Mouse (Mus musculus) heart, embryonic 10.5 days (tissue): ENCODE measurements around the gene Fam20c. TPM values are rescaled to one million over a fixed set of nuclear protein-coding genes. Genes with fewer than 3 reads are reported as not detected.

Source experiments
- DNase-seq: peaks from one replicate; pipeline ENCODE4 v3.0.0-alpha.2; 2017; ENCODE audit warnings: low spot score
- H3K27ac ChIP-seq: fragments of 300-500 bp; sonication (generic); 2 replicates; pipeline ENCODE4 v1.5.1; 2016; ENCODE audit warnings: mild to moderate bottlenecking
- H3K27me3 ChIP-seq: fragments of 300-500 bp; sonication (generic); 2 replicates; pipeline ENCODE4 v1.6.1; 2016; ENCODE audit warnings: mild to moderate bottlenecking; ENCODE audit not compliant: poor library complexity, insufficient read depth, severe bottlenecking
- H3K36me3 ChIP-seq: fragments of 300-500 bp; sonication (generic); 2 replicates; pipeline ENCODE4 v1.6.1; 2016; ENCODE audit warnings: mild to moderate bottlenecking, moderate library complexity
- H3K4me1 ChIP-seq: fragments of 300-500 bp; sonication (generic); 2 replicates; pipeline ENCODE4 v1.6.1; 2016; ENCODE audit warnings: mild to moderate bottlenecking
- H3K4me3 ChIP-seq: fragments of 300-500 bp; sonication (generic); 2 replicates; pipeline ENCODE4 v1.5.1; 2016; ENCODE audit warnings: mild to moderate bottlenecking, moderate library complexity
- H3K9me3 ChIP-seq: fragments of 300-500 bp; sonication (generic); 2 replicates; pipeline ENCODE4 v1.6.1; 2016; ENCODE audit warnings: mild to moderate bottlenecking, moderate library complexity
- WGBS: fragments of 180-500 bp; shearing (Covaris S2); methylation state at CpG from one replicate; pipeline ENCODE4 v1.1.7; 2016; 5-methylcytosine and 5-hydroxymethylcytosine counted together
- polyA plus RNA-seq: library from polyadenylated mRNA; unstranded; fragments of >200 nt; fragmentation: Nextera tagmentation; extraction: Ambion mirVana; gene quantifications from 2 replicates; pipeline ENCODE4 v1.2.1, GENCODE M21; 2016

Gene Fam20c
- 2.4 and 4.9 TPM in 2 replicates for polyA plus RNA-seq

GRCm38 (mm10) chr5:138754303-138755120 is at the start of gene Fam20c:
Gene Fam20c (plus strand): TSS chr5:138754514.
- peak within 1 kb of the TSS; percentile 88 for H3K27ac ChIP-seq

GRCm38 (mm10) chr5:138707367-138707766 is 46.9 kb upstream of the Fam20c start:
- peaks cover 12% of the 10 kb centered on the region; the same call in 1 of the 2 replicates for H3K4me1 ChIP-seq
- no peaks in the 10 kb centered on the region for H3K27me3 ChIP-seq
- H3K27ac ChIP-seq, result 0 out of 2 replicates have a peak overlapping the region, but pooled peaks have one; percentile 29
- DNase-seq, result no peak
- no peaks in the 10 kb centered on the region for H3K36me3 ChIP-seq
- H3K9me3 ChIP-seq, result no peaks in the 10 kb centered on the region
- H3K4me3 ChIP-seq, result no peak overlapping the region

More at GRCm38 (mm10) chr5:138754303-138755120, at the start of gene Fam20c:
- peak within 1 kb of the TSS; percentile 81 for H3K4me3 ChIP-seq
- peaks cover 80% of the 10 kb centered on the region for H3K27me3 ChIP-seq
- under 1% methylated on average over 95 of the region's 98 CpGs for WGBS
- no peaks in the 10 kb centered on the region for H3K9me3 ChIP-seq
- no peaks in the 10 kb centered on the region for H3K36me3 ChIP-seq
- peak; percentile 79 for DNase-seq
- peaks cover 36% of the 10 kb centered on the region for H3K4me1 ChIP-seq

DNA sequence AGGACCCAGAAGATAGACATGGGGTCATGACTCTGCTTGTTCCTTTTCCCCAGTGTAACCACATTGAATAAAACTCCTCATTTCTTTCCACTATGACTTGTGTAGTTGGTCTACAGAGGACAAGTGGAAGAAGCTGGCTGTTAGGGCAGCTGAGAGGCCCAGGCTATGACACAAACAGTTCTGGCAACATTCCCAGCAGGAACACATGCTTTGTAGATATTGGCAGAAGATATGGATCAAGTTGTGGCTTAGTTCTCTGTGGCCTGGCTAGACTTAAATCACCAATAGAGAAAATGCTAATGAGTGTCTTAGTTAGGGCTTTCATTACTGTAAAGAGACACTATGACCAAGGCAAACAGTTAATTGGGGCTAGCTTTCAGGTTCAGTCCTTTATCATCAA is 45.7 kb upstream of the Fam20c start:
- no peak overlapping the region for H3K4me3 ChIP-seq

DNA sequence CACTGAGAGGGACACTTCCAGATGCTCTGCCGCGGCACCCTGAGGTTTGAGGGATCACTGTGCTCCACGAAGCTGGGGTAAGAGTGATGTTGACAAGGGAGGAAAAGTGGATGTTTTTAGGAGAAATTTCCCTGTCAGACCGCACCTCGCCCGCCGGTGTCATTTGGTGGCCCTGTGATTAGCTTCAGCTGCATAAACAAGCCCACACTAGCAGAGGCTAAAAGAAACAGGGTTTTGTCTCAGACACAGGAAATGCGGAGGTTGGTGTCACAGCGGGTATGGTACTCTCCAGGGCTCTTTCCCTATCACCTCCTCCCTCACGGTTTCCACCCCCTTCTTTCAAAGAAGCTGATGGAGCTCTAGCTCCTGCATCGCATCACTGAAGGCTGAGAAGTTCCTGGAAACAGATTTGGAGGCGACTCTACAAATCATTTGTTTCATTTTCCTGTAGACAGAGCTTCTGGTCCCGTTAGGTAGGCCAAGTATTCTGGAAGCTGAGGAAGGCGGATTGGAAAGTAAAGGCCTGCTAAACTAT is 38.7 kb upstream of the Fam20c start:
- no peaks in the 10 kb centered on the region for H3K36me3 ChIP-seq
- H3K27me3 ChIP-seq, result no peaks in the 10 kb centered on the region
- no peak overlapping the region for H3K4me3 ChIP-seq
- WGBS, result 16% methylated on average over 14 of the region's 14 CpGs
- H3K9me3 ChIP-seq, result no peaks in the 10 kb centered on the region
- peaks cover 10% of the 10 kb centered on the region; the same call in 1 of the 2 replicates for H3K4me1 ChIP-seq
- DNase-seq, result no peak
- no peak overlapping the region for H3K27ac ChIP-seq

More for the DNA sequence above, 45.7 kb upstream of the Fam20c start:
- H3K9me3 ChIP-seq, result no peaks in the 10 kb centered on the region
- H3K27me3 ChIP-seq, result no peaks in the 10 kb centered on the region
- no peak for DNase-seq
- H3K36me3 ChIP-seq, result no peaks in the 10 kb centered on the region
- no peak overlapping the region for H3K27ac ChIP-seq
- peaks cover 12% of the 10 kb centered on the region; the same call in 1 of the 2 replicates for H3K4me1 ChIP-seq

- H3K4me1 ChIP-seq, result peaks cover 18% of the 10 kb centered on the region
- H3K27me3 ChIP-seq, result no peaks in the 10 kb centered on the region
- no peaks in the 10 kb centered on the region for H3K36me3 ChIP-seq
- no peak for DNase-seq
- no peak overlapping the region for H3K27ac ChIP-seq
- WGBS, result 55% methylated on average over 13 of the region's 13 CpGs
- no peaks in the 10 kb centered on the region for H3K9me3 ChIP-seq
- no peak overlapping the region for H3K4me3 ChIP-seq
These were observed 33.8 kb upstream of the Fam20c start for GRCm38 (mm10) chr5:138720329-138721190.

DNA sequence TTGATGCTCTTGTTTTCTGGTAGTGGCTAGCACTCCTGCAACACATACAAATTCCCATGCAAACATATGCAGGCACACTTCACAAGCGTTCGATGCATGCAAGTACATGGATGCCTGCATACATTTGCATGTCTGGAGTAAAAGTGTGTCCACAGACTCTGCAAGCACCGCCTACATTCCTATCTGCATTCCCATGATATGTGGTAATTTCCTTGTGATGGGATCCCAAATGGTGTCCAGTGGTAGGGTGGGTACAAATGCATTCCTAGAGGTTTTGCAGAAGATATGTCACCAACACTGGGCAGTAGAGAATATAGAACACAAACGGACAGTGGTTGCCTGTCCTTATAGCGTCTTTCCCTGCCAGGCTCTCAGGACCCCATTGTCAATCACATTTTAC is 29.9 kb upstream of the Fam20c start:
- H3K36me3 ChIP-seq, result no peaks in the 10 kb centered on the region
- peak overlapping the region; percentile 52; the same call in 1 of the 2 replicates for H3K27ac ChIP-seq
- no peaks in the 10 kb centered on the region for H3K9me3 ChIP-seq
- peaks cover 17% of the 10 kb centered on the region for H3K4me1 ChIP-seq
- DNase-seq, result no peak
- no peak overlapping the region for H3K4me3 ChIP-seq
- no peaks in the 10 kb centered on the region for H3K27me3 ChIP-seq
- WGBS, result 78% methylated on average over 5 of the region's 5 CpGs

DNA sequence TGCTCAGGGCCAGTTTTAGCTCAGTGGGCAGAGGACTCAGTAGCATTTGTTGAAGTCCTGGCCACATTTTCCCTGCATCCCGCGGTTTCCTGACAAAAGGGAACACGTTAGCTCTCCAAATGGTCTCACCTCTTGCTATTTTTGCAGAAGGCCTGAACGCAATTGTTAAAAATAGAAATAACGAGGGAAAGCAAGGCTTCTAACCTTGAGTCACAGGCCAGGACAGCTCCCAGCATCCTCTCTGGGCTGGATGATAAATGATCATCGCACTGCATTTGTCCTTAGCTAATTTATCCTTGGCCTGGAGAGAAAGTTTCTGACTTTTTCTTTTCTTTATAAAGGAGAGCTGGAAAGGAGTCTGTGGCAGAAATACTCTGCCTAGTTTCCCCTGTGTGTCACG is 29.2 kb upstream of the Fam20c start:
- 37% methylated on average over 7 of the region's 7 CpGs for WGBS
- Histone ChIP-seq H3K27ac (peak overlapping the region; percentile 52; the same call in 1 of the 2 replicates), H3K27me3 (no peaks in the 10 kb centered on the region), H3K36me3 (no peaks in the 10 kb centered on the region), H3K4me1 (peaks cover 16% of the 10 kb centered on the region), H3K4me3 (no peak overlapping the region), H3K9me3 (0 out of 2 replicates have a peak, but pooled peaks cover 2% of the 10 kb centered on the region)
- no peak for DNase-seq

DNA sequence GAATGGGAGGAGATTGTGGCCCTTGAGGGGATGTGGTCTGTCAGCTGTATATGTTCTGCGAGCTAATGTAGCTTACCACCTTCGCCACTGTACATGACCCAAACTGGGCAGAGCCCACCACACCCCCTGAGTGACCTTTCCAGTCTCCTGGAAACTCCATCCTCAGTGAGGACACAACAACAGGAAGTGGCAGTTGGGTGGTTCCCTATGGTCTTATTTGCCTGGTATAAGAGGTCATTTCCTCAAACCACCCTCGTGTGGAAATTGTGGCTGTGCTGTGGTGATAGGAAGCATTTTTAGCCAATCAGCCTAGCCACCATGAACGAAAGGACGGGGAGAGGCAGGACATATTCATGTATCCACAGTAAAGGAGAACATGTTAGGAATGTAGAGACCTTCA is 23.5 kb upstream of the Fam20c start:
- WGBS, result 63% methylated on average over 5 of the region's 5 CpGs

GRCm38 (mm10) chr5:138733317-138733899 is 20.9 kb upstream of the Fam20c start:
- Histone ChIP-seq H3K9me3 (0 out of 2 replicates have a peak, but pooled peaks cover 2% of the 10 kb centered on the region), H3K27ac (no peak overlapping the region; the same call in 1 of the 2 replicates), H3K4me1 (peaks cover 23% of the 10 kb centered on the region), H3K27me3 (no peaks in the 10 kb centered on the region), H3K36me3 (no peaks in the 10 kb centered on the region), H3K4me3 (no peak overlapping the region)
- no peak for DNase-seq
- WGBS, result 70% methylated on average over 11 of the region's 11 CpGs

More for the DNA sequence above, 23.5 kb upstream of the Fam20c start:
- Histone ChIP-seq H3K27ac (no peak overlapping the region), H3K27me3 (no peaks in the 10 kb centered on the region), H3K9me3 (0 out of 2 replicates have a peak, but pooled peaks cover 2% of the 10 kb centered on the region), H3K4me1 (peaks cover 23% of the 10 kb centered on the region), H3K36me3 (no peaks in the 10 kb centered on the region), H3K4me3 (no peak overlapping the region)
- no peak for DNase-seq

- WGBS, result 79% methylated on average over 18 of the region's 18 CpGs
- H3K4me3 ChIP-seq, result no peak overlapping the region
- H3K27ac ChIP-seq, result peak overlapping the region; percentile 26; the same call in 1 of the 2 replicates
- DNase-seq, result no peak
- H3K27me3 ChIP-seq, result no peaks in the 10 kb centered on the region
- H3K4me1 ChIP-seq, result peaks cover 23% of the 10 kb centered on the region
- no peaks in the 10 kb centered on the region for H3K36me3 ChIP-seq
- H3K9me3 ChIP-seq, result 0 out of 2 replicates have a peak, but pooled peaks cover 2% of the 10 kb centered on the region
These were observed 20.3 kb upstream of the Fam20c start for GRCm38 (mm10) chr5:138734018-138734417.

DNA sequence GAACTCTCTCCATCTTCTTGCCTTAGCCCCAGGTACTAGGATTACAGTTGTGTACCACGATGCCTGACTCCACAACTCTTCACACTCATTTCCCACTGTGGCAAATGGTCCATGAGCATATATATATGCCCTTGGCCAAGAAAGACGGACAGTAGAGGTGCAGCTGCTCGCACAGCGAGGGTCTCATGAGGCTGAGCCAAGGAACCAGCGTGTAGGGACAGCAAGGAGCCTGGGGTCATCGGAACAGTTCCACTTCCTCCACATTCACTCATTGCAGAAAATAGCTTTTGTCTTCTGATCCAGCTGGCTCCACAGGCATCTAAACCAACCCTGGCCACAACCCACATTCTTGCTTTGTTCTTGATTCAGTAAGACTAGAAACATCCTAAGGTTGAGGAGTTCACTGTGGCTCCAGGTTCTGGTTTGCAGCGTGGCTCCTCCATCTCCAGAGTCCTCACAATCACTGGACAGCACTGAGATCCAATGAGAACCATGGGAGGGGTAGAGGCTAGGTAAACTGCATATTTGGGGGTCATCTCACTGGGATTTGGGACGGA is 19.0 kb upstream of the Fam20c start:
- DNase-seq, result no peak
- no peak overlapping the region for H3K4me3 ChIP-seq
- H3K4me1 ChIP-seq, result peaks cover 23% of the 10 kb centered on the region
- WGBS, result 84% methylated on average over 8 of the region's 8 CpGs
- no peak overlapping the region for H3K27ac ChIP-seq
- no peaks in the 10 kb centered on the region; the same call in 1 of the 2 replicates for H3K9me3 ChIP-seq
- H3K36me3 ChIP-seq, result no peaks in the 10 kb centered on the region
- H3K27me3 ChIP-seq, result no peaks in the 10 kb centered on the region

- Histone ChIP-seq H3K36me3 (no peaks in the 10 kb centered on the region), H3K4me1 (0 out of 2 replicates have a peak, but pooled peaks cover 4% of the 10 kb centered on the region), H3K27ac (no peak overlapping the region), H3K9me3 (no peaks in the 10 kb centered on the region; the same call in 1 of the 2 replicates), H3K27me3 (no peaks in the 10 kb centered on the region), H3K4me3 (no peak overlapping the region)
- DNase-seq, result no peak
- 71% methylated on average over 3 of the region's 3 CpGs for WGBS
These were observed 14.2 kb upstream of the Fam20c start for GRCm38 (mm10) chr5:138740150-138740549.
